Mouse (Mus musculus) forebrain, embryonic 11.5 days (tissue): Measurements from ENCODE around the gene Icam2. TPM values are rescaled to one million over a fixed set of nuclear protein-coding genes. Genes with fewer than 3 reads are reported as not detected.

ENCODE experiments used
- ATAC-seq: fragments of 200-750 bp; cut with Nextera tagmentation; replicated peaks from 2 replicates; pipeline ENCODE4 v1.8.0; 2017; ENCODE audit warnings: moderate TSS enrichment; ENCODE audit not compliant: low FRiP score
- DNase-seq: peaks from one replicate; pipeline ENCODE4 v3.0.0-alpha.2; 2017; ENCODE audit warnings: low spot score
- H3K27ac ChIP-seq: fragments of 300-500 bp; sonication (generic); 2 replicates; pipeline ENCODE4 v1.5.1; 2014; ENCODE audit warnings: low read depth, low read length
- H3K27me3 ChIP-seq: fragments of 300-500 bp; sonication (generic); 2 replicates; pipeline ENCODE4 v1.6.1; 2014; ENCODE audit warnings: mild to moderate bottlenecking, low read length, mixed read lengths; ENCODE audit not compliant: control insufficient read depth, insufficient read depth
- H3K36me3 ChIP-seq: fragments of 300-500 bp; sonication (generic); 2 replicates; pipeline ENCODE4 v1.6.1; 2014; ENCODE audit warnings: mild to moderate bottlenecking, low read length, moderate library complexity, mixed read lengths; ENCODE audit not compliant: control insufficient read depth, insufficient read depth
- H3K4me1 ChIP-seq: fragments of 300-500 bp; sonication (generic); replicated peaks from 2 replicates; pipeline ENCODE4 v1.6.1; 2014; ENCODE audit warnings: low read length, mixed read lengths; ENCODE audit not compliant: control insufficient read depth, insufficient read depth
- H3K4me2 ChIP-seq: fragments of 300-500 bp; sonication (generic); 2 replicates; pipeline ENCODE4 v1.6.1; 2014; ENCODE audit warnings: low read depth, mild to moderate bottlenecking, low read length, moderate library complexity, mixed read lengths; ENCODE audit not compliant: severe bottlenecking
- H3K4me3 ChIP-seq: fragments of 300-500 bp; sonication (generic); 2 replicates; pipeline ENCODE4 v1.5.1; 2014; ENCODE audit warnings: low read depth, low read length
- H3K9ac ChIP-seq: fragments of 300-500 bp; sonication (generic); 2 replicates; pipeline ENCODE4 v1.6.1; 2014; ENCODE audit warnings: low read length
- H3K9me3 ChIP-seq: fragments of 300-500 bp; sonication (generic); 2 replicates; pipeline ENCODE4 v1.6.1; 2016; ENCODE audit warnings: low read length, mixed read lengths; ENCODE audit not compliant: control insufficient read depth
- WGBS: fragments of 180-500 bp; shearing (Covaris S2); extraction: QIAGEN DNeasy Blood & Tissue Kit; methylation state at CpG from one replicate; pipeline ENCODE4 v1.1.7; 2014; 5-methylcytosine and 5-hydroxymethylcytosine counted together
- polyA plus RNA-seq: library from polyadenylated mRNA; unstranded; fragments of >200 nt; fragmentation: Nextera tagmentation; extraction: Ambion mirVana; gene quantifications from 2 replicates; pipeline ENCODE4 v1.2.1, GENCODE M21; 2014

The Icam2 gene
- polyA plus RNA-seq, 1 experiment from 2014 or later, result 14.1 TPM

- DNase-seq (no peak), ATAC-seq (no peak)
- H3K4me2 ChIP-seq, result no peak overlapping the region
- H3K9ac ChIP-seq, result no peak overlapping the region
- no peak overlapping the region for H3K4me3 ChIP-seq
- H3K36me3 ChIP-seq, result no peaks in the 10 kb centered on the region; the same call in 1 of the 2 replicates
- no peaks in the 10 kb centered on the region for H3K4me1 ChIP-seq
- WGBS, result 83% methylated on average over 9 of the region's 9 CpGs
- H3K9me3 ChIP-seq, result no peaks in the 10 kb centered on the region
- no peak overlapping the region for H3K27ac ChIP-seq
- no peaks in the 10 kb centered on the region for H3K27me3 ChIP-seq
Observed at GRCm38 (mm10) chr11:106419262-106420102, 31.6 kb upstream of the Icam2 start.

DNA sequence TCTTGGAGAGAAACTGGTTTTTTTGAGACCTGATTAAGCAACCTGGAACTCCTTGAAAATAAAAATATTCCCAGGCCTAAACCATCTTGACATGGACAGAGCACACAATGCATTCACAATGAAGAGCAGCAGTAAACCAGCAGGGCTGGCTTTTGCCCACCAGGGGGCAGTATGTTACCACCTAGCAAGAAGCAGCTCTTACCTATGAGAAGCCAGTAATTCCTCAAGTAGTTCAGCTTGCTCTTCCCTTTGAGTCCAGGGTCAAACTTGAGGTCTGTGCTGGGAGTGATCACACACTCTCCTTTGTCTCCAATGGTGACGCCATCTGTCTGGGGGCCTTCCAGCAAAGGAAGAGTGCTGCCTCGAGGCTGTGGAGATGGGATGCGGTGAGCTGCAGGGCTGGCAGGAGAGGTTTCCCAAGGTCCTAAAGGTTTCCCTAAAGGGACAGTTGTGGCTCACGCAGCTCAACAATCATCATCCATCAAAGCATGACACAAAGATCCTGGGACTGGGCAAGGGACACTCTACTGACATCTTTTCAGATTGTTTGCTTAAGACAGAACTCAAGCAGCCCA lies 30.8 kb upstream of the Icam2 start:
- Histone ChIP-seq H3K4me3 (no peak overlapping the region), H3K36me3 (no peaks in the 10 kb centered on the region; the same call in 1 of the 2 replicates), H3K27me3 (no peaks in the 10 kb centered on the region), H3K9ac (no peak overlapping the region), H3K27ac (no peak overlapping the region), H3K4me1 (no peaks in the 10 kb centered on the region), H3K4me2 (no peak overlapping the region), H3K9me3 (no peaks in the 10 kb centered on the region)
- ATAC-seq (peak; percentile 36; the same call in 1 of the 2 replicates), DNase-seq (peak; percentile 94)
- WGBS, result 53% methylated on average over 4 of the region's 4 CpGs

- no peak overlapping the region for H3K9ac ChIP-seq
- no peak overlapping the region for H3K27ac ChIP-seq
- H3K4me1 ChIP-seq, result no peaks in the 10 kb centered on the region
- H3K4me2 ChIP-seq, result no peak overlapping the region
- WGBS, result 83% methylated on average over 2 of the region's 2 CpGs
- H3K4me3 ChIP-seq, result no peak overlapping the region
- DNase-seq, result no peak
- H3K27me3 ChIP-seq, result no peaks in the 10 kb centered on the region
- ATAC-seq, result no peak
- no peaks in the 10 kb centered on the region; the same call in 1 of the 2 replicates for H3K36me3 ChIP-seq
- no peaks in the 10 kb centered on the region for H3K9me3 ChIP-seq
Observed at GRCm38 (mm10) chr11:106417860-106418259, 30.0 kb upstream of the Icam2 start.

DNA sequence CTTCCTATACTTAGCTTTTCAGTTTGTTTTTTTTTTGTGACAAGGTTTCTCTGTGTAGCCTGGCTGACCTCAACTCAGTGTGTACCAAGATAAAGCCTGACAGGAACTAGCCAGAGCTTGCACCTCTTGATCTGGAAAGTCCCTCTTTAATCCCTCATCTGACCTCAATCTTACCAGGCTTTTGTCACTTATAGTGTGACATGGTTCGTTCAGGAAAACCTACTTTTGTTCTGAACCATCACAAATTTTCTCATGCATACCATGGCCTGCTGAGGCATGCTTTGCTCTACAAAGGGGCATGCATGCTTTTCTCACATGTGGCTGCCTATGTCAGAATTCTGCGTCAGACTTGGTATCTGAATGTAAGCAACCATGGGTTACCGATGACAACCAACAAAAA lies 28.5 kb upstream of the Icam2 start:
- H3K27ac ChIP-seq, result no peak overlapping the region
- no peak overlapping the region for H3K9ac ChIP-seq
- no peak overlapping the region for H3K4me2 ChIP-seq
- H3K36me3 ChIP-seq, result no peaks in the 10 kb centered on the region; the same call in 1 of the 2 replicates
- 70% methylated on average over 3 of the region's 3 CpGs for WGBS
- no peaks in the 10 kb centered on the region for H3K9me3 ChIP-seq
- H3K4me1 ChIP-seq, result no peaks in the 10 kb centered on the region
- no peak overlapping the region for H3K4me3 ChIP-seq
- H3K27me3 ChIP-seq, result no peaks in the 10 kb centered on the region
- DNase-seq (no peak), ATAC-seq (no peak)

DNA sequence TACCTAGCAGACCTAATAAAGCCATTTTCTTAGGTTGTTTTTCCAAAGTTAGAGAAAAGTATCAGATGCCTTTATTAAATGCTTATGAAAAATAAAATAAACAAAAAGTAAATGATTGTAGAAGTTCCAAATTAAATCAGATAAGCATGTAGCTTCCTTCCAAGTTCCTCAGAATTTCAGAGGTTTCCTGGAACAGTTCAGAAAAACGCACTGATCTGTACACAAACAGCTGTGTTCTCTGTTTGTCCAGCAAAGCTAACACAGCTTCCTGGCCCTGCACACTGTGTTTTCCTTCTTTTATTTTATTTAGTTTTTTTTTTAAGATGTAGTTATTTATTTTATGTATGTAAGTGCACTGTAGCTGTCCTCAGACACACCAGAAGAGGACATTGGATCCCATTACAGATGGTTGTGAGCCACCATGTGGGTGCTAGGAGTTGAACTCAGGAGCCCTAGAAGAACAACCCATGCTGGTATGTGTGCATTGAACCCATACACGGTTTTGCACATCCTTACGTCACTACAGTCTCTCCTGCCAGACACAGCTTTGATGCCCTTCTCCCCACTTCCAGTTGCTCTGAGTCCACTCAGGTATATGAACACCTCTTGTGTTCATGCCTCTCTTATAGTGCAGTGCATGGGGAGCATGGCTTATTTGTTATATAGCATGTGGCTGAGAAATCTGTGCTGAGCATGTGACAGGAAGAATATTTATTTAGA lies 24.9 kb upstream of the Icam2 start:
- no peak overlapping the region for H3K4me3 ChIP-seq
- H3K27ac ChIP-seq, result no peak overlapping the region
- H3K9ac ChIP-seq, result no peak overlapping the region
- no peaks in the 10 kb centered on the region for H3K4me1 ChIP-seq
- no peaks in the 10 kb centered on the region; the same call in 1 of the 2 replicates for H3K36me3 ChIP-seq
- no peak overlapping the region for H3K4me2 ChIP-seq
- H3K27me3 ChIP-seq, result no peaks in the 10 kb centered on the region
- 90% methylated on average over 3 of the region's 3 CpGs for WGBS
- ATAC-seq (no peak), DNase-seq (no peak)
- no peaks in the 10 kb centered on the region for H3K9me3 ChIP-seq

- 83% methylated on average over 2 of the region's 2 CpGs for WGBS
- H3K36me3 ChIP-seq, result no peaks in the 10 kb centered on the region; the same call in 1 of the 2 replicates
- no peaks in the 10 kb centered on the region for H3K9me3 ChIP-seq
- H3K4me3 ChIP-seq, result no peak overlapping the region
- H3K4me1 ChIP-seq, result no peaks in the 10 kb centered on the region
- H3K9ac ChIP-seq, result no peak overlapping the region
- DNase-seq, result no peak
- H3K27me3 ChIP-seq, result no peaks in the 10 kb centered on the region
- H3K4me2 ChIP-seq, result no peak overlapping the region
- no peak for ATAC-seq
- H3K27ac ChIP-seq, result no peak overlapping the region
Observed at GRCm38 (mm10) chr11:106411157-106411556, 23.3 kb upstream of the Icam2 start.

DNA sequence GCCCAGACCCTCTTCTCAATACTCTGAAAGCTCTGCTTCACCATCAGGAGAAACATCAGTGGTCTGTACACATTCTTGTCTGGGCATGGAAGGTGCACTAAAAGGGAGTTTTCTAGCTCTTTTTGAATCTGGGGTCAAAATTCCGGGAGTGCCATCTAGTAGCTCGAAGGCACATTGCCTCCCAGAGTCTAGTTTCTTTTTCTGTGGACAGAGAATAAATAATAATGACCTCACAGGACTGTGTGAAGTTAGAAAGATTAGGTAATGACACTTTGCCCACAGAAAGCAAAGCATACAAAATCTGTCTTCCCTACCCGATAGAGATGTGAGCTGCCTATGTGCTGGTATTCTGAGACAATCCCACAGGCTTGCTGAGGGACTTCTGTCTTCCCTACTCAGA lies 22.6 kb upstream of the Icam2 start:
- no peak for ATAC-seq
- H3K4me1 ChIP-seq, result no peaks in the 10 kb centered on the region
- WGBS, result 91% methylated on average over 3 of the region's 3 CpGs

DNA sequence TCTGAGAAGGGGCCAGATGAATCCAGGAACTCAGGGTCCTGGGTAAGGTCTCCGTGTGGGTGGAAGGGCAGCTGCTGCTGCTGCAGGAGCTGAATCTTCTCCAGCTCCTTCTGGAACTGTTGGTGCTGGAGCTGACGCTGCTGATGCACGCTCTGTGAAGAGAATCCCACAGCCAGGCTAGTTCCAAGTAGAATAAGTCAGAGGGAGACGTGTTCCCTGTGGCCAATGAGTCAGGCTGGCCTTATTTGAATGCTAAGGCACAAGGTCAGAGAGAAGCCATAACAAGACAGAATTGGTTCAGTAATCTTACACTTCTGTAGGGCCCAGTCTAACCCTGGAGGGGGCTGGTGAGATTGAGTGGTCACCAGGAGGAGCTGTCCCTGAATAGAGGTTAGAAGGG lies 22.1 kb upstream of the Icam2 start:
- DNase-seq (no peak), ATAC-seq (no peak)
- Histone ChIP-seq H3K4me3 (no peak overlapping the region), H3K4me1 (no peaks in the 10 kb centered on the region), H3K9me3 (no peaks in the 10 kb centered on the region), H3K9ac (no peak overlapping the region), H3K27me3 (no peaks in the 10 kb centered on the region), H3K36me3 (no peaks in the 10 kb centered on the region; the same call in 1 of the 2 replicates), H3K27ac (no peak overlapping the region), H3K4me2 (no peak overlapping the region)
- 81% methylated on average over 4 of the region's 4 CpGs for WGBS

More for the DNA sequence above, 22.6 kb upstream of the Icam2 start:
- DNase-seq, result no peak
- Histone ChIP-seq H3K4me2 (no peak overlapping the region), H3K27ac (no peak overlapping the region), H3K9me3 (no peaks in the 10 kb centered on the region), H3K4me3 (no peak overlapping the region), H3K27me3 (no peaks in the 10 kb centered on the region), H3K36me3 (no peaks in the 10 kb centered on the region; the same call in 1 of the 2 replicates), H3K9ac (no peak overlapping the region)
